Mouse (Mus musculus) liver, embryonic 12.5 days (tissue): ENCODE results near the gene Oasl2. TPM values are rescaled to one million over a fixed set of nuclear protein-coding genes. Genes with fewer than 3 reads are reported as not detected.
A peak's percentile ranks its signal among the peaks of the same experiment; 100 is the strongest.
"Not testable (repeated sequence)": the region's sequence is repeated elsewhere in the genome, so short reads cannot be mapped to it uniquely, and the experiment has no call there.

Source experiments
- ATAC-seq: fragments of 200-750 bp; cut with Nextera tagmentation; 2 replicates; pipeline ENCODE4 v1.8.0; 2017; ENCODE audit warnings: moderate number of reproducible peaks, mild to moderate bottlenecking, moderate library complexity
- H3K27ac ChIP-seq: fragments of 300-500 bp; sonication (generic); 2 replicates; pipeline ENCODE4 v1.5.1; 2016; ENCODE audit warnings: mild to moderate bottlenecking
- H3K27me3 ChIP-seq: fragments of 300-500 bp; sonication (generic); replicated peaks from 2 replicates; pipeline ENCODE4 v1.6.1; 2016; ENCODE audit warnings: mild to moderate bottlenecking, moderate library complexity
- H3K36me3 ChIP-seq: fragments of 300-500 bp; sonication (generic); 2 replicates; pipeline ENCODE4 v1.6.1; 2016; ENCODE audit warnings: mild to moderate bottlenecking, moderate library complexity
- H3K4me1 ChIP-seq: fragments of 300-500 bp; sonication (generic); 2 replicates; pipeline ENCODE4 v1.6.1; 2016
- H3K4me2 ChIP-seq: fragments of 300-500 bp; sonication (generic); 2 replicates; pipeline ENCODE4 v1.6.1; 2016; ENCODE audit warnings: mild to moderate bottlenecking, moderate library complexity
- H3K4me3 ChIP-seq: fragments of 300-500 bp; sonication (generic); 2 replicates; pipeline ENCODE4 v1.5.1; 2016; ENCODE audit warnings: mild to moderate bottlenecking, moderate library complexity
- H3K9ac ChIP-seq: fragments of 300-500 bp; sonication (generic); 2 replicates; pipeline ENCODE4 v1.6.1; 2016; ENCODE audit warnings: mild to moderate bottlenecking, moderate library complexity
- H3K9me3 ChIP-seq: fragments of 300-500 bp; sonication (generic); replicated peaks from 2 replicates; pipeline ENCODE4 v1.6.1; 2016; ENCODE audit warnings: mild to moderate bottlenecking, moderate library complexity
- WGBS: fragments of 180-500 bp; shearing (Covaris S2); methylation state at CpG from one replicate; pipeline ENCODE4 v1.1.7; 2016; ENCODE audit not compliant: insufficient replicate concordance; 5-methylcytosine and 5-hydroxymethylcytosine counted together
- polyA plus RNA-seq: library from polyadenylated mRNA; unstranded; fragments of >200 nt; fragmentation: Nextera tagmentation; extraction: Ambion mirVana; gene quantifications from 2 replicates; pipeline ENCODE4 v1.2.1, GENCODE M21; 2016

Gene Oasl2
- polyA plus RNA-seq, 1 experiment from 2014 or later, result 3.9 TPM

- not testable (repeated sequence) for H3K27me3 ChIP-seq, H3K9ac ChIP-seq, H3K4me2 ChIP-seq, H3K4me3 ChIP-seq, H3K9me3 ChIP-seq, H3K27ac ChIP-seq, H3K36me3 ChIP-seq, ATAC-seq
- peaks cover 13% of the 10 kb centered on the region for H3K4me1 ChIP-seq
- 81% methylated on average over 5 of the region's 5 CpGs for WGBS
Measured at GRCm38 (mm10) chr5:114917357-114917756, 20.6 kb downstream of the Oasl2 start.

- ATAC-seq, result peak; percentile 44; the same call in 1 of the 2 replicates
- Histone ChIP-seq H3K9ac (no peak overlapping the region), H3K4me2 (peak overlapping the region; percentile 32), H3K27ac (no peak overlapping the region), H3K36me3 (no peaks in the 10 kb centered on the region), H3K4me3 (no peak overlapping the region), H3K4me1 (peaks cover 17% of the 10 kb centered on the region), H3K9me3 (no peaks in the 10 kb centered on the region), H3K27me3 (no peaks in the 10 kb centered on the region)
- 36% methylated on average over 19 of the region's 19 CpGs for WGBS
Measured at GRCm38 (mm10) chr5:114921551-114922365, 25.0 kb downstream of the Oasl2 start.

DNA sequence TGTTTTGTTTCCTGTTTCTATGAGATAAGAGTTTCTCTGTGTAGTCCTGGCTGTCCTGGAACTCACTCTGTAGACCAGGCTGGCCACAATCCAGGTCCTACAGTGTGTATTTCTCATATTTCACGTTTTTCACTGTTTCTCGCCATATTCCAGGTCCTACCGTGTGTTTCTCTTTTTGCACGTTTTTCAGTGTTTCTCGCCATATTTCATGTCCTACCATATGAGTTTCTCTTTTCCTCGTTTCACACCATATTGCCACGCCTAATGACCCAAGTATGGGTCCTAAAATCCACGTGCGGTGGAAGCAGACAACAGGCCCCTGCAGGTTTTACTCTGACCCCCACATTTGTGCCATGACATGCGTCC lies 25.6 kb downstream of the Oasl2 start:
- Histone ChIP-seq H3K9ac (no peak overlapping the region), H3K4me1 (peaks cover 17% of the 10 kb centered on the region), H3K9me3 (no peaks in the 10 kb centered on the region), H3K4me3 (no peak overlapping the region), H3K27me3 (no peaks in the 10 kb centered on the region), H3K4me2 (peak overlapping the region; percentile 32), H3K36me3 (no peaks in the 10 kb centered on the region), H3K27ac (no peak overlapping the region)
- ATAC-seq, result peak; percentile 31; the same call in 1 of the 2 replicates
- WGBS, result 45% methylated on average over 10 of the region's 10 CpGs

- 59% methylated on average over 15 of the region's 15 CpGs for WGBS
- peaks cover 17% of the 10 kb centered on the region for H3K4me1 ChIP-seq
- peak within 1 kb of the TSS; percentile 34 for H3K4me2 ChIP-seq
- H3K27ac ChIP-seq, result no peak within 1 kb of the TSS
- H3K4me3 ChIP-seq, result no peak within 1 kb of the TSS
- H3K36me3 ChIP-seq, result no peaks in the 10 kb centered on the region
- H3K27me3 ChIP-seq, result no peaks in the 10 kb centered on the region
- H3K9ac ChIP-seq, result no peak within 1 kb of the TSS
- no peaks in the 10 kb centered on the region for H3K9me3 ChIP-seq
- no peak for ATAC-seq
Measured at GRCm38 (mm10) chr5:114922998-114923473, 26.3 kb downstream of the Oasl2 start, which contains the start of gene Oasl1. Oasl1 (plus strand) TSS chr5:114923240.

DNA sequence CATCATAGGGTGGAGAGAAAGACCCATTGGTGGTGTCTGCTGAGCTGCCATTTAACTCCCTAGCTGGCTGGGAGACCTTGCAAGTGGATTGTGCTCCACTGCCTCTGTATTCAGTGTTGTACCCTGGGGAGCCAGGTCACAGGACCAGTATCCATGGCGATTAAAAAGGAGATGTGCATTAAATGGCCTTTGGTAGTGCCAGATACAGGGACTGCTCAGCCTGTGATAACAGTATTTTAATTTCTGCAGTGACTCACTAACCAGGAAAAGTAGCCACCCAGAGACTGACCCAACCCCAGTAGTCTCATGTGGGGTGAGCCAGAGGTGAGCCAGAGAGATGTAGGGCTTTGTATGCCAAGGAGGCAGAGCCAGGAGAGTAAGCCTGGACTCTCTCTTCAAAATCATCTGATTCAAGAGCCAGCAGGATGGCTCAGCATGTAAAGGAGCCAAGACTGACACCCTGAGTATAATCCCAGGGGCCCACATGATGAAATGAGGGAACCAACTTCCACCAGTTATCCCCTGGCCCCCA lies 29.5 kb downstream of the Oasl2 start:
- peaks cover 4% of the 10 kb centered on the region; the same call in 1 of the 2 replicates for H3K27me3 ChIP-seq
- no peaks in the 10 kb centered on the region for H3K36me3 ChIP-seq
- H3K9me3 ChIP-seq, result no peaks in the 10 kb centered on the region
- H3K4me1 ChIP-seq, result peaks cover 17% of the 10 kb centered on the region
- WGBS, result 53% methylated on average over 1 of the region's 1 CpGs
- no peak overlapping the region for H3K4me2 ChIP-seq
- no peak overlapping the region for H3K4me3 ChIP-seq
- H3K27ac ChIP-seq, result no peak overlapping the region
- no peak for ATAC-seq
- no peak overlapping the region for H3K9ac ChIP-seq

DNA sequence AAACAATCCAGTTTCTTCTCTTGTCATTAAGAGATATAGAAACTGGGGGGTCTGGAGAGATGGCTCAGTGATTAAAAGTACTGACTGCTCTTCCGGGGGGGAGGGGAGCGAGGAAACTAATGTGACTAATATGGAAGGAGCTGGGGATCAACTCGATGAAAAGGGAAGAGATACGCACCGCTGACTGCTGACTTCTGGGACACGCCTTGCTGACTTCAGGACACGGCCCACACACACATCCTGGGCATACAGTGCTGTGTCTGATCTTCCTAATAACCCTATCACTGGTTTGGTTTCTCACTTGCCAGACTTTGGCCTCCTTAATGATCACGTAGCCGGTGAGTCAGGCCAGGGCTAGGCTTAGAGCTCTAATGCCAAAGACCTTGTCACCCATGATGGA lies 30.0 kb downstream of the Oasl2 start:
- Histone ChIP-seq H3K27me3 (peaks cover 4% of the 10 kb centered on the region; the same call in 1 of the 2 replicates), H3K4me2 (no peak overlapping the region), H3K9ac (no peak overlapping the region), H3K4me3 (no peak overlapping the region), H3K4me1 (peaks cover 18% of the 10 kb centered on the region), H3K36me3 (no peaks in the 10 kb centered on the region), H3K27ac (no peak overlapping the region), H3K9me3 (no peaks in the 10 kb centered on the region)
- ATAC-seq, result no peak
- WGBS, result 71% methylated on average over 9 of the region's 9 CpGs

DNA sequence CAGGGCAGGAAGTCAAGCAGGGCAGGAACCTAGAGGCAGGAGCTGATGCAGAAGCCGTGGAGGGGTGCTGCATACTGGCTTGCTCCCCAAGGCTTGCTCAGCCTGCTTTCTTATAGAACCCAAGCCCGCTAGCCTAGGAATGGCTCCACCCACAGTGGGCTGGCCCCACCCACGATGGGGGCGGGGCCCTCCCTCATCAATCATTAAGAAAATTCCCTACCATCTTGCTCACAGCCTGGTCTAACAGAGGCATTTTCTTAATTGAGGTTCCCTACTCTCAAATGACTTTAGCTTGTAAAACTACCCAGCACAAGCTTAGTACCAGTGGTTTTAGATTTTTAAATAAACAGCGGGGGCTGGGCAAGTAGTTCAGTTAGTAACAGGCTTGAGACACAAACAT lies 34.9 kb downstream of the Oasl2 start:
- Histone ChIP-seq H3K36me3 (no peaks in the 10 kb centered on the region), H3K4me2 (no peak overlapping the region), H3K4me1 (0 out of 2 replicates have a peak, but pooled peaks cover 3% of the 10 kb centered on the region), H3K9ac (no peak overlapping the region), H3K4me3 (no peak overlapping the region), H3K9me3 (no peaks in the 10 kb centered on the region), H3K27ac (no peak overlapping the region), H3K27me3 (peaks cover 10% of the 10 kb centered on the region)
- 45% methylated on average over 5 of the region's 5 CpGs for WGBS
- no peak for ATAC-seq

GRCm38 (mm10) chr5:114933206-114933605 lies 36.5 kb downstream of the Oasl2 start:
- no peak overlapping the region for H3K27ac ChIP-seq
- no peaks in the 10 kb centered on the region for H3K36me3 ChIP-seq
- H3K4me3 ChIP-seq, result no peak overlapping the region
- H3K27me3 ChIP-seq, result peaks cover 10% of the 10 kb centered on the region
- 67% methylated on average over 8 of the region's 8 CpGs for WGBS
- 0 out of 2 replicates have a peak, but pooled peaks cover 3% of the 10 kb centered on the region for H3K4me1 ChIP-seq
- no peak overlapping the region for H3K4me2 ChIP-seq
- H3K9me3 ChIP-seq, result no peaks in the 10 kb centered on the region
- H3K9ac ChIP-seq, result no peak overlapping the region
- ATAC-seq, result no peak

DNA sequence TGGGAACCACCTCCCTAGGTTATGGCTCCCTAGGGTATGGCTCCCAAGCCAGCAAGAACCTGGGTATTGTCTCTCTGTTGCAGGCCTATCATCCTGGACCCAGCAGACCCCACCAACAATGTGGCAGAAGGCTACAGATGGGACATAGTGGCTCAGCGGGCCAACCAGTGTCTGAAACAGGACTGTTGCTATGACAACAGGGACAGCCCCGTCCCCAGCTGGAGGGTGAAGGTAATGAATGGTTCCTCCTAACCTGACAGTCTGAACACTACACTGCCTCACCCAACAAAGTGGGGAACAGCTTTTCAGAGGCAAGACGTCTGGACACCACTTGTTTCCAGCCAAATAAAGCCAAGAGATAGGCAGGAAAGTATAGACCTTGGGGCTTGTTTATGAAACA lies 39.1 kb downstream of the Oasl2 start:
- WGBS, result 33% methylated on average over 3 of the region's 3 CpGs
- 0 out of 2 replicates have a peak, but pooled peaks cover 3% of the 10 kb centered on the region for H3K4me1 ChIP-seq
- no peaks in the 10 kb centered on the region for H3K36me3 ChIP-seq
- no peak overlapping the region for H3K4me3 ChIP-seq
- no peak overlapping the region for H3K4me2 ChIP-seq
- H3K27me3 ChIP-seq, result peaks cover 6% of the 10 kb centered on the region; the same call in 1 of the 2 replicates
- no peak overlapping the region for H3K27ac ChIP-seq
- H3K9ac ChIP-seq, result no peak overlapping the region
- no peaks in the 10 kb centered on the region for H3K9me3 ChIP-seq
- no peak for ATAC-seq

- H3K4me3 ChIP-seq, H3K9ac ChIP-seq, ATAC-seq, H3K9me3 ChIP-seq, H3K27ac ChIP-seq, H3K27me3 ChIP-seq: not testable (repeated sequence)
- H3K36me3 ChIP-seq, result peaks cover 14% of the 10 kb centered on the region
- H3K4me2 ChIP-seq, result peak overlapping the region; percentile 78
- H3K4me1 ChIP-seq, result peaks cover 13% of the 10 kb centered on the region
- 43% methylated on average over 3 of the region's 3 CpGs for WGBS
Measured at GRCm38 (mm10) chr5:114941138-114941537, 44.4 kb downstream of the Oasl2 start.

GRCm38 (mm10) chr5:114942074-114942765 lies 45.5 kb downstream of the Oasl2 start, which contains the start of gene 2210016L21Rik:
2210016L21Rik (plus strand) TSS chr5:114942158.
- peak; percentile 93 for ATAC-seq
- peak within 1 kb of the TSS; percentile 78 for H3K4me2 ChIP-seq
- H3K27me3 ChIP-seq, result no peaks in the 10 kb centered on the region
- peak within 1 kb of the TSS; percentile 88 for H3K9ac ChIP-seq
- no peaks in the 10 kb centered on the region for H3K9me3 ChIP-seq
- H3K27ac ChIP-seq, result peak within 1 kb of the TSS; percentile 84
- 2% methylated on average over 39 of the region's 39 CpGs for WGBS
- peaks cover 25% of the 10 kb centered on the region for H3K36me3 ChIP-seq
- H3K4me3 ChIP-seq, result peak within 1 kb of the TSS; percentile 81
- peaks cover 13% of the 10 kb centered on the region for H3K4me1 ChIP-seq

DNA sequence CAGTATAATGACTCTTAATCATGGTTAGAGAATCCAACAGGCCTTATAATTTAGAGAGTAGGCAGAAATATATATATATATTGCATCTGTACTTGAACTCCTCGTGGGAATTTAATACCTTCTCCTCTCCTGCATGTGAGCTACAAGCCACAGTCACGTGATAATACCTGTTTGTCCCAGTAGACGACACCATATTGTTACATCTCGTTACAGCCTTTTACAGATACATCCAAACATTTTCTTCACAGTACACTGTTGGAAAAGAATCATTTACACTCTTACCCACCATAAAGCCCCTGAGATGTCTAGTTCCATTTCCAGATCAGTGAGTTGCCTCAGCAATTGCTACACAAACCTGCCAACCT lies 46.0 kb downstream of the Oasl2 start:
- Histone ChIP-seq H3K9ac (peak overlapping the region; percentile 88), H3K36me3 (peaks cover 30% of the 10 kb centered on the region), H3K4me2 (peak overlapping the region; percentile 78), H3K4me3 (peak overlapping the region; percentile 81), H3K27ac (peak overlapping the region; percentile 84), H3K9me3 (no peaks in the 10 kb centered on the region), H3K4me1 (peaks cover 13% of the 10 kb centered on the region), H3K27me3 (no peaks in the 10 kb centered on the region)
- WGBS, result 41% methylated on average over 4 of the region's 4 CpGs
- no peak for ATAC-seq
